In the genomic region with DNA sequence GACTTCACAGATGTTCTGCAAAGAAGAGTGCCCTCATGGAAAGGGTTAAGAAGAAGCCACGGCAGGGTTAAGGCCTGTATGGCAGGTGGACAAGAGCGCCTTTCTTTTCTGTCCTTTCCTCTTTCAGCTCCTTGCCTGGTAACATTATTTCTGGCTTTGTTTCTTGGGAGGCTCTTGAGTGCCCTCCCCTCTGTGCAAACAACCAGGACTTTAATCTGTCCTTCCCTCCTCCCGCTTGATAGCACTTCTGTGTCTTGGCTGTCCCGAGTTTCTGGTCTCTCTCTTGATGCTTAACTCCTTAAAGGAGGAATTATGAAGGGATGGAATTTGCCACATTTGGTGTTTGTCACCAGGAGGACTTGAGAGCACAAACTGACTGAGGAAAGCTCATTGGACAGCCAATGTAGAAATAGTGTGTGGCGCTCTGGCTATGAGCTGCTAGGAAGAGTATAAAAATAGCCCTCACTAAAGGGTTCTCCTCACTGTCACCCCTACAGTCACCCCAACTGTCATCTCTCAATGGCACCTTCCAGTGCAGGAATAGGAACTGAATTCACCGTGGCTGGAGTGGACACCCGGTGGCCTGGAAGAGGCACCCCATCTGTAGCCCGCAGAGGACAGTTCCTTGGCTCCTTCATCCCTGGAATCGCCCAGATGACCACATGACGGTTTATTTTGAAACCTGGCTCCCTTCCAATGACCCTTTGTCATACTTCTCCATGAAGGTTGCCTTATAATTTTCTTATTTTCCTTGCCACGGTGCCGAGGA, we compare ENCODE assay signal across 10 mouse cellular contexts. TPM values are rescaled to one million over a fixed set of nuclear protein-coding genes. Genes with fewer than 3 reads are reported as not detected.
A peak's percentile ranks its signal among the peaks of the same experiment; 100 is the strongest.
DNase-seq lines count a peak whose midpoint lies in the region; ATAC-seq lines count a peak whose summit lies in the region.
"Had no signal": no experiment of that assay in that cellular context is flagged by ENCODE, and none has a peak within 500 bp of the region (broad histone marks: within the 10 kb centered on the region; RNA-seq: fewer than 3 reads in every experiment).

No protein-coding gene starts in this region.

- H3K27ac ChIP-seq in heart, embryonic 13.5 days (replicated peaks), result peak overlapping the region; percentile 74
- H3K27ac ChIP-seq in forebrain, embryonic 14.5 days (ENCODE audit: low read depth, low read length), result no peak overlapping the region
- no peak overlapping the region for H3K27ac ChIP-seq in hindbrain, embryonic 16.5 days (ENCODE audit: low read depth, low read length)
- H3K27ac ChIP-seq: limb, embryonic 13.5 days had no signal

- 0 out of 2 replicates have a peak overlapping the region, but pooled peaks have one; percentile 37 for H3K9ac ChIP-seq in heart, embryonic 13.5 days
- no peak overlapping the region for H3K9ac ChIP-seq in forebrain, embryonic 14.5 days (ENCODE audit: low read length)
- no peak overlapping the region for H3K9ac ChIP-seq in hindbrain, embryonic 16.5 days (ENCODE audit: low read depth, low read length)
- H3K9ac ChIP-seq: limb, embryonic 13.5 days had no signal

- intact Hi-C loops in gastrocnemius, postnatal 36 days (cut with DNase I), result loop anchor here (10.0 kb wide), 1 partner anchor 214 kb away; no protein-coding TSS in a partner anchor
- intact Hi-C loops in left cerebral cortex, postnatal 14 days (cut with DNase I), result no loop called here

- no peak overlapping the region for H3K4me3 ChIP-seq in heart, embryonic 13.5 days
- H3K4me3 ChIP-seq in forebrain, embryonic 14.5 days (ENCODE audit: low read depth, low read length), result no peak overlapping the region
- H3K4me3 ChIP-seq in hindbrain, embryonic 16.5 days (ENCODE audit: low read length), result no peak overlapping the region
- H3K4me3 ChIP-seq: limb, embryonic 13.5 days had no signal

- peak; percentile 50 for DNase-seq in gastrocnemius, adult 18-20 months (ENCODE audit: low spot score)
- DNase-seq in gastrocnemius, postnatal 36 days, result no peak
- peak; percentile 97 for DNase-seq in kidney, adult 9 months
- peak; percentile 74 for DNase-seq in lung, postnatal 36 days
- no peak for DNase-seq in forebrain, embryonic 14.5 days (ENCODE audit: low spot score)
- DNase-seq in left cerebral cortex, postnatal 14 days (ENCODE audit: low spot score in 2 of 2), result no peak

- peaks cover 22% of the 10 kb centered on the region for H3K4me1 ChIP-seq in heart, embryonic 13.5 days
- H3K4me1 ChIP-seq in forebrain, embryonic 14.5 days (ENCODE audit: control insufficient read depth, insufficient read depth, low read length), result no peaks in the 10 kb centered on the region
- H3K4me1 ChIP-seq in hindbrain, embryonic 16.5 days (ENCODE audit: control insufficient read depth, insufficient read depth, low read depth, low read length), result no peaks in the 10 kb centered on the region
- H3K4me1 ChIP-seq: limb, embryonic 13.5 days had no signal

- ATAC-seq in heart, embryonic 13.5 days (ENCODE audit: extremely low read depth, insufficient number of reproducible peaks, low FRiP score, low TSS enrichment), result no peak
- no peak for ATAC-seq in forebrain, embryonic 14.5 days
- ATAC-seq in hindbrain, embryonic 16.5 days, result no peak

- 32% methylated on average over 12 of the region's 12 CpGs for WGBS in heart, embryonic 13.5 days
- WGBS in forebrain, embryonic 14.5 days, result 77% methylated on average over 12 of the region's 12 CpGs
- 75% methylated on average over 12 of the region's 12 CpGs for WGBS in hindbrain, embryonic 16.5 days

- no peaks in the 10 kb centered on the region for H3K36me3 ChIP-seq in heart, embryonic 13.5 days
- no peaks in the 10 kb centered on the region for H3K36me3 ChIP-seq in forebrain, embryonic 14.5 days (ENCODE audit: control insufficient read depth, insufficient read depth, low read length)
- no peaks in the 10 kb centered on the region for H3K36me3 ChIP-seq in hindbrain, embryonic 16.5 days (ENCODE audit: control insufficient read depth, insufficient read depth, low read length)
- H3K36me3 ChIP-seq: limb, embryonic 13.5 days had no signal

- no peaks in the 10 kb centered on the region for H3K27me3 ChIP-seq in heart, embryonic 13.5 days (replicated peaks)
- H3K27me3 ChIP-seq in forebrain, embryonic 14.5 days (replicated peaks; ENCODE audit: control insufficient read depth, insufficient read depth, low read length), result no peaks in the 10 kb centered on the region
- H3K27me3 ChIP-seq in hindbrain, embryonic 16.5 days (replicated peaks; ENCODE audit: control insufficient read depth, insufficient read depth, low read length), result no peaks in the 10 kb centered on the region
- H3K27me3 ChIP-seq: limb, embryonic 13.5 days had no signal

- no peaks in the 10 kb centered on the region for H3K9me3 ChIP-seq in heart, embryonic 13.5 days
- no peaks in the 10 kb centered on the region for H3K9me3 ChIP-seq in forebrain, embryonic 14.5 days (replicated peaks; ENCODE audit: control insufficient read depth, low read length)
- no peaks in the 10 kb centered on the region for H3K9me3 ChIP-seq in hindbrain, embryonic 16.5 days (ENCODE audit: control insufficient read depth, low read length)
- H3K9me3 ChIP-seq: limb, embryonic 13.5 days had no signal

- H3K4me2 ChIP-seq in heart, embryonic 13.5 days, result peak overlapping the region; percentile 46
- no peak overlapping the region for H3K4me2 ChIP-seq in forebrain, embryonic 14.5 days (ENCODE audit: low read length)
- no peak overlapping the region for H3K4me2 ChIP-seq in hindbrain, embryonic 16.5 days (ENCODE audit: low read length)
- H3K4me2 ChIP-seq: limb, embryonic 13.5 days had no signal

RNA-seq across cellular contexts. Expression of gene Chpt1, which starts 6.8 kb away (rescaled TPM):
- total RNA-seq in gastrocnemius, adult 18-20 months (2021), result 100 to 1,000 TPM in 1 of 2 experiments, 10 to 100 TPM in 1; 92.6 to 116 TPM
- 10 to 100 TPM; 86.1 to 98.1 TPM for total RNA-seq in gastrocnemius, postnatal 36 days (2021)
- 14.2 and 22.7 TPM in 2 replicates for polyA plus RNA-seq in heart, embryonic 13.5 days (2015; fragmentation: Nextera tagmentation; extraction: Ambion mirVana)
- polyA plus RNA-seq in forebrain, embryonic 14.5 days (2014; fragmentation: Nextera tagmentation; extraction: Ambion mirVana), result 4.6 and 5.0 TPM in 2 replicates
- polyA plus RNA-seq in hindbrain, embryonic 16.5 days (2015; fragmentation: Nextera tagmentation; extraction: Ambion mirVana), result 9.1 and 11.6 TPM in 2 replicates
- total RNA-seq in left cerebral cortex, postnatal 14 days (2021), result 10 to 100 TPM; 33.7 to 34.7 TPM

RNA-seq across cellular contexts. Expression of gene Sycp3, which starts 51.3 kb away (rescaled TPM):
- under 1 TPM in 1 of 2 experiments, not detected in 1; 0.24 TPM for total RNA-seq in gastrocnemius, adult 18-20 months (2021)
- total RNA-seq in gastrocnemius, postnatal 36 days (2021), result not detected
- 0.31 and 0.36 TPM in 2 replicates for polyA plus RNA-seq in heart, embryonic 13.5 days (2015; fragmentation: Nextera tagmentation; extraction: Ambion mirVana)
- 0.28 TPM in 1 of 2 replicates, not detected in the other for polyA plus RNA-seq in forebrain, embryonic 14.5 days (2014; fragmentation: Nextera tagmentation; extraction: Ambion mirVana)
- polyA plus RNA-seq in hindbrain, embryonic 16.5 days (2015; fragmentation: Nextera tagmentation; extraction: Ambion mirVana), result 0.55 and 0.59 TPM in 2 replicates
- total RNA-seq in left cerebral cortex, postnatal 14 days (2021), result under 1 TPM in 1 of 2 experiments, not detected in 1; 0.40 TPM
- polyA plus RNA-seq: limb, embryonic 13.5 days; stomach, embryonic 16.5 days had no signal

Comparison
In these comparisons a context has a peak if more than half of its experiments do, and no peak if none do; other contexts are left out.
1. DNase-seq: peak in gastrocnemius, adult 18-20 months (single experiment), kidney, adult 9 months (single experiment) and lung, postnatal 36 days (single experiment); none in gastrocnemius, postnatal 36 days (0 of 2), forebrain, embryonic 14.5 days (single experiment) and left cerebral cortex, postnatal 14 days (0 of 2).